Mouse (Mus musculus) left cerebral cortex, adult 18-20 months (tissue): ENCODE measurements around the gene Caln1. TPM values are rescaled to one million over a fixed set of nuclear protein-coding genes. Genes with fewer than 3 reads are reported as not detected.

Experiments
- DNase-seq, 2 experiments: peaks; one replicate each; pipeline ENCODE4 v3.0.0; 2021 to 2022; ENCODE audit warnings: low spot score in 2 of 2, mixed read lengths in 1 of 2
- long read RNA-seq, 2 experiments: library from polyadenylated mRNA; stranded (forward); transcript quantifications; one replicate each; pipeline ENCODE4 v2.0.0; 2021
- total RNA-seq, 2 experiments: library from RNA; stranded (reverse); gene quantifications; 2 replicates each; pipeline ENCODE4 v1.2.3; 2021

The Caln1 gene
- total RNA-seq: 100 to 1,000 TPM; 114 to 120 TPM
- long read RNA-seq, experiment 1, full-length matches to known transcripts: 113 of 202 reads
- long read RNA-seq, experiment 1, partial matches to known transcripts: 13 of 202 reads
- long read RNA-seq, experiment 1, other reads (novel, unspliced or antisense): 76 of 202 reads
- long read RNA-seq, experiment 2, full-length matches to known transcripts: 81 of 131 reads
- long read RNA-seq, experiment 2, partial matches to known transcripts: 9 of 131 reads
- long read RNA-seq, experiment 2, other reads (novel, unspliced or antisense): 41 of 131 reads

- no peak for DNase-seq
These were observed at the start of gene Caln1 for GRCm38 (mm10) chr5:130369237-130369636. Gene Caln1 (plus strand): TSS chr5:130369455.

- DNase-seq: no peak
These were observed 49.5 kb upstream of the Caln1 start for GRCm38 (mm10) chr5:130319783-130320182.

GRCm38 (mm10) chr5:130320485-130320884 lies 48.8 kb upstream of the Caln1 start:
- no peak for DNase-seq

GRCm38 (mm10) chr5:130325486-130325885 lies 43.8 kb upstream of the Caln1 start:
- no peak for DNase-seq

GRCm38 (mm10) chr5:130327615-130328263 lies 41.5 kb upstream of the Caln1 start:
- DNase-seq: no peak

- no peak for DNase-seq
These were observed 40.9 kb upstream of the Caln1 start for GRCm38 (mm10) chr5:130328366-130328765.

GRCm38 (mm10) chr5:130329889-130330288 lies 39.4 kb upstream of the Caln1 start:
- no peak for DNase-seq

GRCm38 (mm10) chr5:130330801-130331200 lies 38.5 kb upstream of the Caln1 start:
- DNase-seq: no peak

GRCm38 (mm10) chr5:130331206-130331605 lies 38.0 kb upstream of the Caln1 start:
- DNase-seq: no peak

- DNase-seq: no peak
These were observed 35.7 kb upstream of the Caln1 start for GRCm38 (mm10) chr5:130333566-130333965.

GRCm38 (mm10) chr5:130333971-130334370 lies 35.3 kb upstream of the Caln1 start:
- DNase-seq: no peak

- no peak for DNase-seq
These were observed 33.8 kb upstream of the Caln1 start for GRCm38 (mm10) chr5:130335462-130335861.

GRCm38 (mm10) chr5:130340656-130341055 lies 28.6 kb upstream of the Caln1 start:
- no peak for DNase-seq

- no peak for DNase-seq
These were observed 24.3 kb upstream of the Caln1 start for GRCm38 (mm10) chr5:130344999-130345398.

GRCm38 (mm10) chr5:130345871-130346270 lies 23.4 kb upstream of the Caln1 start:
- no peak for DNase-seq

- no peak for DNase-seq
These were observed 14.0 kb upstream of the Caln1 start for GRCm38 (mm10) chr5:130355223-130355622.

GRCm38 (mm10) chr5:130363111-130363510 lies 6.1 kb upstream of the Caln1 start:
- no peak for DNase-seq

- DNase-seq: no peak
These were observed 5.5 kb upstream of the Caln1 start for GRCm38 (mm10) chr5:130363773-130364172.

- no peak for DNase-seq
These were observed 1.0 kb upstream of the Caln1 start for GRCm38 (mm10) chr5:130368236-130368635.

GRCm38 (mm10) chr5:130375411-130375810 lies 6.2 kb downstream of the Caln1 start:
- DNase-seq: no peak

- DNase-seq: peak; percentile 25 to 28
These were observed 15.1 kb downstream of the Caln1 start, which contains the start of gene A330070K13Rik for GRCm38 (mm10) chr5:130384222-130384912. Gene A330070K13Rik (minus strand): TSS chr5:130384631.

GRCm38 (mm10) chr5:130386418-130386817 lies 17.2 kb downstream of the Caln1 start:
- no peak for DNase-seq
